Mouse (Mus musculus): ENCODE results near the gene Samd14. TPM values are rescaled to one million over a fixed set of nuclear protein-coding genes. Genes with fewer than 3 reads are reported as not detected.

Samd14 gene
- polyA plus RNA-seq, 1 experiment from 2014 or later: 15.9 TPM

- no peak for ATAC-seq (ENCODE audit: insufficient read depth, low FRiP score)
- 92% methylated on average over 5 of the region's 5 CpGs for WGBS
- Histone ChIP-seq H3K9me3 (replicated peaks; ENCODE audit: control insufficient read depth, low read length) (no peaks in the 10 kb centered on the region), H3K4me2 (ENCODE audit: low read depth, low read length) (no peak overlapping the region), H3K4me3 (replicated peaks; ENCODE audit: low read length) (no peak overlapping the region), H3K9ac (ENCODE audit: low read length) (no peak overlapping the region), H3K27me3 (ENCODE audit: control insufficient read depth, insufficient read depth, low read length) (no peaks in the 10 kb centered on the region), H3K36me3 (ENCODE audit: control insufficient read depth, insufficient read depth, low read length) (no peaks in the 10 kb centered on the region), H3K4me1 (ENCODE audit: control insufficient read depth, insufficient read depth, low read length) (peaks cover 29% of the 10 kb centered on the region), H3K27ac (ENCODE audit: low read length) (no peak overlapping the region)
Observed at GRCm38 (mm10) chr11:95036521-95036920, 26.8 kb downstream of the Samd14 start.

GRCm38 (mm10) chr11:95037306-95037705 lies 27.6 kb downstream of the Samd14 start:
- H3K4me2 ChIP-seq (ENCODE audit: low read depth, low read length): no peak overlapping the region
- H3K4me3 ChIP-seq (replicated peaks; ENCODE audit: low read length): no peak overlapping the region
- peak overlapping the region; percentile 14; the same call in 1 of the 2 replicates for H3K9ac ChIP-seq (ENCODE audit: low read length)
- 52% methylated on average over 6 of the region's 6 CpGs for WGBS
- H3K4me1 ChIP-seq (ENCODE audit: control insufficient read depth, insufficient read depth, low read length): peaks cover 35% of the 10 kb centered on the region
- ATAC-seq (ENCODE audit: insufficient read depth, low FRiP score): no peak
- no peaks in the 10 kb centered on the region for H3K36me3 ChIP-seq (ENCODE audit: control insufficient read depth, insufficient read depth, low read length)
- H3K9me3 ChIP-seq (replicated peaks; ENCODE audit: control insufficient read depth, low read length): no peaks in the 10 kb centered on the region
- H3K27me3 ChIP-seq (ENCODE audit: control insufficient read depth, insufficient read depth, low read length): no peaks in the 10 kb centered on the region
- no peak overlapping the region for H3K27ac ChIP-seq (ENCODE audit: low read length)

GRCm38 (mm10) chr11:95038156-95038817 lies 28.6 kb downstream of the Samd14 start:
- no peak overlapping the region for H3K4me3 ChIP-seq (replicated peaks; ENCODE audit: low read length)
- peak overlapping the region; percentile 19; the same call in 1 of the 2 replicates for H3K9ac ChIP-seq (ENCODE audit: low read length)
- no peak for ATAC-seq (ENCODE audit: insufficient read depth, low FRiP score)
- no peak overlapping the region for H3K27ac ChIP-seq (ENCODE audit: low read length)
- no peaks in the 10 kb centered on the region for H3K27me3 ChIP-seq (ENCODE audit: control insufficient read depth, insufficient read depth, low read length)
- H3K36me3 ChIP-seq (ENCODE audit: control insufficient read depth, insufficient read depth, low read length): no peaks in the 10 kb centered on the region
- H3K4me1 ChIP-seq (ENCODE audit: control insufficient read depth, insufficient read depth, low read length): peaks cover 31% of the 10 kb centered on the region
- 64% methylated on average over 14 of the region's 14 CpGs for WGBS
- H3K4me2 ChIP-seq (ENCODE audit: low read depth, low read length): no peak overlapping the region
- H3K9me3 ChIP-seq (replicated peaks; ENCODE audit: control insufficient read depth, low read length): no peaks in the 10 kb centered on the region

- no peak overlapping the region for H3K9ac ChIP-seq (ENCODE audit: low read length)
Observed at GRCm38 (mm10) chr11:95038818-95039655, 29.4 kb downstream of the Samd14 start.

GRCm38 (mm10) chr11:95039766-95040165 lies 30.1 kb downstream of the Samd14 start:
- H3K4me3 ChIP-seq (replicated peaks; ENCODE audit: low read length): peak overlapping the region; percentile 73; the same call in 1 of the 2 replicates
- H3K36me3 ChIP-seq (ENCODE audit: control insufficient read depth, insufficient read depth, low read length): no peaks in the 10 kb centered on the region
- no peaks in the 10 kb centered on the region for H3K27me3 ChIP-seq (ENCODE audit: control insufficient read depth, insufficient read depth, low read length)
- H3K27ac ChIP-seq (ENCODE audit: low read length): 0 out of 2 replicates have a peak overlapping the region, but pooled peaks have one; percentile 61
- peak overlapping the region; percentile 75 for H3K9ac ChIP-seq (ENCODE audit: low read length)
- no peak for ATAC-seq (ENCODE audit: insufficient read depth, low FRiP score)
- peak overlapping the region; percentile 83 for H3K4me2 ChIP-seq (ENCODE audit: low read depth, low read length)
- WGBS: 80% methylated on average over 4 of the region's 4 CpGs
- no peaks in the 10 kb centered on the region for H3K9me3 ChIP-seq (replicated peaks; ENCODE audit: control insufficient read depth, low read length)
- H3K4me1 ChIP-seq (ENCODE audit: control insufficient read depth, insufficient read depth, low read length): peaks cover 22% of the 10 kb centered on the region

More at GRCm38 (mm10) chr11:95038818-95039655, 29.4 kb downstream of the Samd14 start:
- WGBS: 77% methylated on average over 13 of the region's 13 CpGs
- ATAC-seq (ENCODE audit: insufficient read depth, low FRiP score): no peak
- H3K27ac ChIP-seq (ENCODE audit: low read length): no peak overlapping the region
- H3K4me2 ChIP-seq (ENCODE audit: low read depth, low read length): no peak overlapping the region
- H3K4me3 ChIP-seq (replicated peaks; ENCODE audit: low read length): no peak overlapping the region
- peaks cover 25% of the 10 kb centered on the region for H3K4me1 ChIP-seq (ENCODE audit: control insufficient read depth, insufficient read depth, low read length)
- H3K9me3 ChIP-seq (replicated peaks; ENCODE audit: control insufficient read depth, low read length): no peaks in the 10 kb centered on the region
- H3K36me3 ChIP-seq (ENCODE audit: control insufficient read depth, insufficient read depth, low read length): no peaks in the 10 kb centered on the region
- H3K27me3 ChIP-seq (ENCODE audit: control insufficient read depth, insufficient read depth, low read length): no peaks in the 10 kb centered on the region

- H3K36me3 ChIP-seq (ENCODE audit: control insufficient read depth, insufficient read depth, low read length): no peaks in the 10 kb centered on the region
- H3K4me1 ChIP-seq (ENCODE audit: control insufficient read depth, insufficient read depth, low read length): peaks cover 22% of the 10 kb centered on the region
- H3K4me2 ChIP-seq (ENCODE audit: low read depth, low read length): peak overlapping the region; percentile 83
- H3K4me3 ChIP-seq (replicated peaks; ENCODE audit: low read length): peak overlapping the region; percentile 73
- no peaks in the 10 kb centered on the region for H3K9me3 ChIP-seq (replicated peaks; ENCODE audit: control insufficient read depth, low read length)
- H3K27ac ChIP-seq (ENCODE audit: low read length): peak overlapping the region; percentile 61
- 1% methylated on average over 20 of the region's 20 CpGs for WGBS
- ATAC-seq (ENCODE audit: insufficient read depth, low FRiP score): peak; percentile 51; the same call in 1 of the 2 replicates
- peak overlapping the region; percentile 75 for H3K9ac ChIP-seq (ENCODE audit: low read length)
- no peaks in the 10 kb centered on the region for H3K27me3 ChIP-seq (ENCODE audit: control insufficient read depth, insufficient read depth, low read length)
Observed at GRCm38 (mm10) chr11:95040491-95041138, 30.9 kb downstream of the Samd14 start.

- H3K9me3 ChIP-seq (replicated peaks; ENCODE audit: control insufficient read depth, low read length): no peaks in the 10 kb centered on the region
- H3K4me2 ChIP-seq (ENCODE audit: low read depth, low read length): peak within 1 kb of the TSS; percentile 83
- peak within 1 kb of the TSS; percentile 73 for H3K4me3 ChIP-seq (replicated peaks; ENCODE audit: low read length)
- H3K27me3 ChIP-seq (ENCODE audit: control insufficient read depth, insufficient read depth, low read length): no peaks in the 10 kb centered on the region
- peak within 1 kb of the TSS; percentile 75 for H3K9ac ChIP-seq (ENCODE audit: low read length)
- H3K4me1 ChIP-seq (ENCODE audit: control insufficient read depth, insufficient read depth, low read length): peaks cover 22% of the 10 kb centered on the region
- no peaks in the 10 kb centered on the region for H3K36me3 ChIP-seq (ENCODE audit: control insufficient read depth, insufficient read depth, low read length)
- ATAC-seq (ENCODE audit: insufficient read depth, low FRiP score): peak; percentile 96
- WGBS: under 1% methylated on average over 41 of the region's 41 CpGs
- peak within 1 kb of the TSS; percentile 61 for H3K27ac ChIP-seq (ENCODE audit: low read length)
Observed at GRCm38 (mm10) chr11:95041139-95041609, 31.5 kb downstream of the Samd14 start, which contains the start of gene Pdk2. Pdk2 (minus strand) TSS chr11:95041354.

- peak overlapping the region; percentile 53 for H3K9ac ChIP-seq (ENCODE audit: low read length)
- under 1% methylated on average over 11 of the region's 11 CpGs for WGBS
- H3K27ac ChIP-seq (ENCODE audit: low read length): peak overlapping the region; percentile 54
Observed at GRCm38 (mm10) chr11:95042096-95042495, 32.4 kb downstream of the Samd14 start.

More at GRCm38 (mm10) chr11:95042096-95042495, 32.4 kb downstream of the Samd14 start:
- peak overlapping the region; percentile 83 for H3K4me2 ChIP-seq (ENCODE audit: low read depth, low read length)
- H3K4me1 ChIP-seq (ENCODE audit: control insufficient read depth, insufficient read depth, low read length): peaks cover 22% of the 10 kb centered on the region
- H3K4me3 ChIP-seq (replicated peaks; ENCODE audit: low read length): peak overlapping the region; percentile 73
- H3K36me3 ChIP-seq (ENCODE audit: control insufficient read depth, insufficient read depth, low read length): no peaks in the 10 kb centered on the region
- H3K27me3 ChIP-seq (ENCODE audit: control insufficient read depth, insufficient read depth, low read length): no peaks in the 10 kb centered on the region
- ATAC-seq (ENCODE audit: insufficient read depth, low FRiP score): peak; percentile 14; the same call in 1 of the 2 replicates
- no peaks in the 10 kb centered on the region for H3K9me3 ChIP-seq (replicated peaks; ENCODE audit: control insufficient read depth, low read length)

Measured in stomach, embryonic 16.5 days (tissue).